Mouse (Mus musculus) testis, adult 2 months (tissue): Measurements from ENCODE around the gene Tmem38a.

Source experiments
- CTCF ChIP-seq: fragments of 200-500 bp; IDR thresholded peaks from 2 replicates; pipeline ENCODE4 v1.5.1; 2012; ENCODE audit warnings: low read depth, mild to moderate bottlenecking, inconsistent platforms, low read length, moderate library complexity; ENCODE audit not compliant: control insufficient read depth, insufficient read depth, insufficient replicate concordance
- POLR2A ChIP-seq: fragments of 200-500 bp; IDR thresholded peaks from 2 replicates; pipeline ENCODE4 v1.6.1; 2012; ENCODE audit warnings: low read depth, mild to moderate bottlenecking, inconsistent platforms, low read length, moderate library complexity; ENCODE audit not compliant: control insufficient read depth

DNA sequence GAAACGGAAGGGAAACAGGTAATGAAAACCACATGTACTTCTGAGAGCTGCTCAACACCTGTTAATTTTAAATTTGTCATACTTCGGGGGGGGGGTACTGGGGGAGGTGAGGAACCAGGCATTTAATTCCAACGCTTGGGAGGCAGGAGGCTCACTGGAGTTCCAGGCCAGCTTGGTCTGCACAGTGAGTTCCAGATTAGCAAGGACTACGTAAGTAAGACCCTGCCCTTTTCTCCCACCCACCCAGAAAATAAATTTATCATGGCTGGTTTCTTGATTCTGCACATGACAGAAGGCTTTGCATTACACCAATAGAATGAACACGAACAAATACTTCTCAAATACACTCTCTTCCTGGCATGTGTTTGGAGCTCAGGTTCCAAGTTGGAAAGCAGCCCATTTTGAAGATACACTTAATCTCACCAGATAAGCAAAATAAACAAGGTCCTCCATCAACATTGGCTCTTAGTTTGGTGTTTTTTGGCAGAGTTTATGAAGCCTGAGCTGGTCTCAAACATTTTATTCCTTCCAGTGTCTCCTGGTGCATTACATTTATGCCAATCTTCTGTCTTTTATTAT, 22.5 kb upstream of the Tmem38a start:
- TF ChIP-seq CTCF (no peak), POLR2A (no peak)
